Mouse (Mus musculus) urinary bladder, postnatal 0 days (tissue): ENCODE results near the gene Traf5. TPM values are rescaled to one million over a fixed set of nuclear protein-coding genes. Genes with fewer than 3 reads are reported as not detected.

ENCODE experiments used
- microRNA-seq: library from miRNA; unstranded; fragments of <30 nt; microRNA quantifications from one replicate; pipeline ENCODE4, GENCODE M21; 2016
- polyA plus RNA-seq: library from polyadenylated mRNA; unstranded; fragments of >200 nt; fragmentation: Nextera tagmentation; extraction: Ambion mirVana; gene quantifications from 2 replicates; pipeline ENCODE4 v1.2.1, GENCODE M21; 2015

The Traf5 gene
- 28.3 and 41.9 TPM in 2 replicates for polyA plus RNA-seq

GRCm38 (mm10) chr1:192091806-192092772, at the start of gene Traf5:
Gene Traf5, minus strand, starts transcription at chr1:192092559.

GRCm38 (mm10) chr1:192137926-192138910, 45.9 kb upstream of the Traf5 start, which contains the start of gene Rcor3:
Gene Rcor3, minus strand, starts transcription at chr1:192138062.

GRCm38 (mm10) chr1:191977187-191977586, 115.2 kb downstream of the Traf5 start, which contains the start of gene Rd3:
Gene Rd3, plus strand, starts transcription at chr1:191977370.

Small RNA genes lying within 50 kb of the gene (microRNA-seq; reads per million reads assigned to microRNA genes)
- not detected for gene Mir3473c

Other genes starting within 250 kb of the Traf5 start
- 1.7 and 2.5 TPM in 2 replicates for gene Slc30a1, start 185.8 kb downstream of the Traf5 start, polyA plus RNA-seq
- 0.20 and 0.22 TPM in 2 replicates for gene Rd3, start 115.2 kb downstream of the Traf5 start, polyA plus RNA-seq
- 21.7 and 25.9 TPM in 2 replicates for gene Rcor3, start 45.5 kb upstream of the Traf5 start, polyA plus RNA-seq
- gene Kcnh1, start 98.2 kb upstream of the Traf5 start, polyA plus RNA-seq: 0.71 and 0.75 TPM in 2 replicates